Comparison of ENCODE assay signal across 12 mouse cellular contexts in genomic region chr15:85675126-85675525, GRCm38 (mm10). TPM values are rescaled to one million over a fixed set of nuclear protein-coding genes. Genes with fewer than 3 reads are reported as not detected.
DNase-seq lines count a peak whose midpoint lies in the region; ATAC-seq and TF ChIP-seq lines count a peak whose summit lies in the region.
"Had no signal": no experiment of that assay in that cellular context is flagged by ENCODE, and none has a peak within 500 bp of the region (broad histone marks: within the 10 kb centered on the region; RNA-seq: fewer than 3 reads in every experiment).

No protein-coding gene starts in this region.

- ATAC-seq in midbrain, embryonic 16.5 days: no peak
- ATAC-seq in activated CD4-positive, CD25-positive, alpha-beta regulatory T cell, adult 4 months: no peak
- ATAC-seq: intestine, embryonic 15.5 days had no signal

- H3K9me3 ChIP-seq in midbrain, embryonic 16.5 days (replicated peaks; ENCODE audit: control insufficient read depth, low read length, poor library complexity, severe bottlenecking): no peaks in the 10 kb centered on the region
- H3K9me3 ChIP-seq: intestine, embryonic 15.5 days; stomach, embryonic 15.5 days had no signal

- intact Hi-C loops in gastrocnemius, postnatal 14 days (cut with DNase I; ENCODE audit: low total_unique reads): no loop called here
- intact Hi-C loops in left cerebral cortex, adult 2 months (cut with DNase I): no loop called here
- intact Hi-C loops in left cerebral cortex, postnatal 14 days (cut with DNase I): no loop called here

- WGBS in midbrain, embryonic 16.5 days: 80% methylated on average over 7 of the region's 7 CpGs

- H3K4me3 ChIP-seq in left cerebral cortex, adult 2 months: peak overlapping the region; percentile 64
- peak overlapping the region; percentile 11; the same call in 1 of the 2 replicates for H3K4me3 ChIP-seq in midbrain, embryonic 16.5 days (ENCODE audit: low read depth, low read length)
- H3K4me3 ChIP-seq: intestine, embryonic 15.5 days; stomach, embryonic 15.5 days had no signal

- TF ChIP-seq CTCF in left cerebral cortex, adult 2 months (IDR thresholded peaks at IDR 0.05): no peak

- H3K27ac ChIP-seq in left cerebral cortex, adult 2 months: peak overlapping the region; percentile 98
- no peak overlapping the region for H3K27ac ChIP-seq in midbrain, embryonic 16.5 days (ENCODE audit: low read length)
- H3K27ac ChIP-seq: intestine, embryonic 15.5 days; liver, embryonic 14.5 days; stomach, embryonic 15.5 days had no signal

- H3K4me2 ChIP-seq in midbrain, embryonic 16.5 days (ENCODE audit: low read length): peak overlapping the region; percentile 54

- H3K4me1 ChIP-seq in midbrain, embryonic 16.5 days (ENCODE audit: control insufficient read depth, insufficient read depth, low read length): peaks cover 33% of the 10 kb centered on the region

- no peaks in the 10 kb centered on the region for H3K36me3 ChIP-seq in midbrain, embryonic 16.5 days (ENCODE audit: control insufficient read depth, insufficient read depth, low read length)
- H3K36me3 ChIP-seq: intestine, embryonic 15.5 days had no signal

- DNase-seq in gastrocnemius, postnatal 14 days: peak; percentile 1
- DNase-seq in gastrocnemius, postnatal 4 days (ENCODE audit: low spot score in 2 of 2): no peak
- no peak for DNase-seq in left cerebral cortex, adult 2 months (ENCODE audit: extremely low spot score in 1 of 2, low spot score in 2 of 2)
- no peak for DNase-seq in left cerebral cortex, postnatal 14 days (ENCODE audit: low spot score in 2 of 2)
- DNase-seq in MN1 (ENCODE audit: low spot score): peak; percentile 28
- no peak for DNase-seq in layer of hippocampus, adult 9-11 months
- DNase-seq: retina, postnatal 1 day had no signal

- no peaks in the 10 kb centered on the region for H3K27me3 ChIP-seq in midbrain, embryonic 16.5 days (ENCODE audit: control insufficient read depth, insufficient read depth, low read depth, low read length)
- H3K27me3 ChIP-seq: stomach, embryonic 15.5 days had no signal

- H3K9ac ChIP-seq in midbrain, embryonic 16.5 days (ENCODE audit: low read depth, low read length): no peak overlapping the region
- H3K9ac ChIP-seq: intestine, embryonic 15.5 days; liver, embryonic 14.5 days; stomach, embryonic 15.5 days had no signal

RNA-seq across cellular contexts. Expression of gene Ppara, which starts 59.7 kb away (rescaled TPM):
- total RNA-seq in gastrocnemius, postnatal 14 days (2021): 10 to 100 TPM in 1 of 2 experiments, 1 to 10 TPM in 1; 6.3 to 16.3 TPM
- 1 to 10 TPM; 6.9 to 9.3 TPM for total RNA-seq in gastrocnemius, postnatal 4 days (2021)
- total RNA-seq in left cerebral cortex, adult 2 months (2021): 1 to 10 TPM; 3.6 TPM
- total RNA-seq in left cerebral cortex, postnatal 14 days (2021): 1 to 10 TPM; 3.7 to 4.6 TPM
- 1.5 and 1.9 TPM in 2 replicates for polyA plus RNA-seq in midbrain, embryonic 16.5 days (2015; fragmentation: Nextera tagmentation; extraction: Ambion mirVana)
- polyA plus RNA-seq in activated CD4-positive, CD25-positive, alpha-beta regulatory T cell, adult 4 months (2017; shearing (Covaris generic)): under 1 TPM in 1 of 2 experiments, not detected in 1; 0.09 TPM

Comparison
In these comparisons a context has a peak if more than half of its experiments do, and no peak if none do; other contexts are left out.
1. DNase-seq: peak in gastrocnemius, postnatal 14 days (single experiment) and MN1 (single experiment); none in gastrocnemius, postnatal 4 days (0 of 2), left cerebral cortex, adult 2 months (0 of 2), left cerebral cortex, postnatal 14 days (0 of 2) and layer of hippocampus, adult 9-11 months (single experiment).